Mouse (Mus musculus): ENCODE data around the gene Grpel1. TPM values are rescaled to one million over a fixed set of nuclear protein-coding genes. Genes with fewer than 3 reads are reported as not detected.
A peak's percentile ranks its signal among the peaks of the same experiment; 100 is the strongest.

Gene Grpel1
- polyA plus RNA-seq, 1 experiment = 47.3 TPM

- no peaks in the 10 kb centered on the region for H3K36me3 ChIP-seq (ENCODE audit: control insufficient read depth, insufficient read depth)
- H3ac ChIP-seq (ENCODE audit: control insufficient read depth, insufficient read length, low read depth) = no peak overlapping the region
- H3K79me2 ChIP-seq (ENCODE audit: control insufficient read depth, insufficient read depth) = no peaks in the 10 kb centered on the region
- no peaks in the 10 kb centered on the region for H3K27me3 ChIP-seq (ENCODE audit: control insufficient read depth, insufficient read depth, insufficient read length)
- TF ChIP-seq MYOD1 (IDR thresholded peaks at IDR 0.05; ENCODE audit: control insufficient read depth, insufficient read length, low read depth) = no peak
- no peak for TF ChIP-seq MYOG (IDR thresholded peaks at IDR 0.05; ENCODE audit: control insufficient read depth, extremely low read depth, insufficient read length)
- no peak for TF ChIP-seq CTCF (IDR thresholded peaks at IDR 0.05; ENCODE audit: control insufficient read depth, insufficient read depth, insufficient read length)
- no peak for TF ChIP-seq FOSL1 (IDR thresholded peaks at IDR 0.05; ENCODE audit: insufficient read depth, low read length, poor library complexity, severe bottlenecking)
- no peak for TF ChIP-seq USF1 (IDR thresholded peaks at IDR 0.05; ENCODE audit: low read depth)
- no peak for TF ChIP-seq CEBPB (IDR thresholded peaks at IDR 0.05; ENCODE audit: low read depth)
- no peak for TF ChIP-seq MAX (IDR thresholded peaks at IDR 0.05)
- no peaks in the 10 kb centered on the region for H3K79me3 ChIP-seq (ENCODE audit: low read depth)
- H3K4me3 ChIP-seq (ENCODE audit: insufficient read depth, poor library complexity, severe bottlenecking) = no peak overlapping the region
These were observed 12.9 kb upstream of the Grpel1 start for GRCm38 (mm10) chr5:36451872-36452389.

GRCm38 (mm10) chr5:36452821-36453220 is 12.0 kb upstream of the Grpel1 start:
- Histone ChIP-seq H3K79me3 (ENCODE audit: low read depth) (no peaks in the 10 kb centered on the region), H3K36me3 (ENCODE audit: control insufficient read depth, insufficient read depth) (no peaks in the 10 kb centered on the region), H3ac (ENCODE audit: control insufficient read depth, insufficient read length, low read depth) (no peak overlapping the region), H3K4me3 (ENCODE audit: insufficient read depth, poor library complexity, severe bottlenecking) (no peak overlapping the region), H3K79me2 (ENCODE audit: control insufficient read depth, insufficient read depth) (no peaks in the 10 kb centered on the region), H3K27me3 (ENCODE audit: control insufficient read depth, insufficient read depth, insufficient read length) (no peaks in the 10 kb centered on the region)
- TF ChIP-seq FOSL1 (IDR thresholded peaks at IDR 0.05; ENCODE audit: insufficient read depth, low read length, poor library complexity, severe bottlenecking) = no peak
- TF ChIP-seq CEBPB (IDR thresholded peaks at IDR 0.05; ENCODE audit: low read depth) = no peak
- no peak for TF ChIP-seq CTCF (IDR thresholded peaks at IDR 0.05; ENCODE audit: control insufficient read depth, insufficient read depth, insufficient read length)
- no peak for TF ChIP-seq MYOG (IDR thresholded peaks at IDR 0.05; ENCODE audit: control insufficient read depth, extremely low read depth, insufficient read length)
- TF ChIP-seq MAX (IDR thresholded peaks at IDR 0.05) = no peak
- no peak for TF ChIP-seq MYOD1 (IDR thresholded peaks at IDR 0.05; ENCODE audit: control insufficient read depth, insufficient read length, low read depth)
- TF ChIP-seq USF1 (IDR thresholded peaks at IDR 0.05; ENCODE audit: low read depth) = no peak

GRCm38 (mm10) chr5:36457706-36458105 is 7.1 kb upstream of the Grpel1 start:
- H3K4me3 ChIP-seq (ENCODE audit: insufficient read depth, poor library complexity, severe bottlenecking) = no peak overlapping the region
- no peaks in the 10 kb centered on the region for H3K27me3 ChIP-seq (ENCODE audit: control insufficient read depth, insufficient read depth, insufficient read length)
- no peaks in the 10 kb centered on the region for H3K79me3 ChIP-seq (ENCODE audit: low read depth)
- H3K79me2 ChIP-seq (ENCODE audit: control insufficient read depth, insufficient read depth) = no peaks in the 10 kb centered on the region
- H3K36me3 ChIP-seq (ENCODE audit: control insufficient read depth, insufficient read depth) = no peaks in the 10 kb centered on the region
- TF ChIP-seq CTCF (IDR thresholded peaks at IDR 0.05; ENCODE audit: control insufficient read depth, insufficient read depth, insufficient read length) (no peak), MAX (IDR thresholded peaks at IDR 0.05) (no peak), CEBPB (IDR thresholded peaks at IDR 0.05; ENCODE audit: low read depth) (no peak), MYOG (IDR thresholded peaks at IDR 0.05; ENCODE audit: control insufficient read depth, extremely low read depth, insufficient read length) (no peak), MYOD1 (IDR thresholded peaks at IDR 0.05; ENCODE audit: control insufficient read depth, insufficient read length, low read depth) (peak; percentile 41), USF1 (IDR thresholded peaks at IDR 0.05; ENCODE audit: low read depth) (no peak), FOSL1 (IDR thresholded peaks at IDR 0.05; ENCODE audit: insufficient read depth, low read length, poor library complexity, severe bottlenecking) (peak; percentile 3)
- no peak overlapping the region for H3ac ChIP-seq (ENCODE audit: control insufficient read depth, insufficient read length, low read depth)

- Histone ChIP-seq H3K27me3 (ENCODE audit: control insufficient read depth, insufficient read depth, insufficient read length) (no peaks in the 10 kb centered on the region), H3K79me2 (ENCODE audit: control insufficient read depth, insufficient read depth) (peaks cover 6% of the 10 kb centered on the region), H3K36me3 (ENCODE audit: control insufficient read depth, insufficient read depth) (no peaks in the 10 kb centered on the region), H3K79me3 (ENCODE audit: low read depth) (no peaks in the 10 kb centered on the region), H3ac (ENCODE audit: control insufficient read depth, insufficient read length, low read depth) (no peak overlapping the region), H3K4me3 (ENCODE audit: insufficient read depth, poor library complexity, severe bottlenecking) (no peak overlapping the region)
- no peak for TF ChIP-seq CTCF (IDR thresholded peaks at IDR 0.05; ENCODE audit: control insufficient read depth, insufficient read depth, insufficient read length)
- no peak for TF ChIP-seq MAX (IDR thresholded peaks at IDR 0.05)
- no peak for TF ChIP-seq MYOD1 (IDR thresholded peaks at IDR 0.05; ENCODE audit: control insufficient read depth, insufficient read length, low read depth)
- TF ChIP-seq CEBPB (IDR thresholded peaks at IDR 0.05; ENCODE audit: low read depth) = no peak
- no peak for TF ChIP-seq MYOG (IDR thresholded peaks at IDR 0.05; ENCODE audit: control insufficient read depth, extremely low read depth, insufficient read length)
- TF ChIP-seq FOSL1 (IDR thresholded peaks at IDR 0.05; ENCODE audit: insufficient read depth, low read length, poor library complexity, severe bottlenecking) = no peak
- no peak for TF ChIP-seq USF1 (IDR thresholded peaks at IDR 0.05; ENCODE audit: low read depth)
These were observed 5.9 kb upstream of the Grpel1 start for GRCm38 (mm10) chr5:36458926-36459325.

GRCm38 (mm10) chr5:36460712-36461111 is 4.1 kb upstream of the Grpel1 start:
- Histone ChIP-seq H3K4me3 (ENCODE audit: insufficient read depth, poor library complexity, severe bottlenecking) (no peak overlapping the region), H3ac (ENCODE audit: control insufficient read depth, insufficient read length, low read depth) (peak overlapping the region; percentile 0), H3K36me3 (ENCODE audit: control insufficient read depth, insufficient read depth) (no peaks in the 10 kb centered on the region), H3K79me2 (ENCODE audit: control insufficient read depth, insufficient read depth) (peaks cover 13% of the 10 kb centered on the region), H3K79me3 (ENCODE audit: low read depth) (peaks cover 7% of the 10 kb centered on the region), H3K27me3 (ENCODE audit: control insufficient read depth, insufficient read depth, insufficient read length) (no peaks in the 10 kb centered on the region)
- no peak for TF ChIP-seq CTCF (IDR thresholded peaks at IDR 0.05; ENCODE audit: control insufficient read depth, insufficient read depth, insufficient read length)
- no peak for TF ChIP-seq MYOD1 (IDR thresholded peaks at IDR 0.05; ENCODE audit: control insufficient read depth, insufficient read length, low read depth)
- no peak for TF ChIP-seq MAX (IDR thresholded peaks at IDR 0.05)
- no peak for TF ChIP-seq USF1 (IDR thresholded peaks at IDR 0.05; ENCODE audit: low read depth)

GRCm38 (mm10) chr5:36461231-36461630 is 3.6 kb upstream of the Grpel1 start:
- Histone ChIP-seq H3K36me3 (ENCODE audit: control insufficient read depth, insufficient read depth) (no peaks in the 10 kb centered on the region), H3K79me3 (ENCODE audit: low read depth) (peaks cover 12% of the 10 kb centered on the region), H3K4me3 (ENCODE audit: insufficient read depth, poor library complexity, severe bottlenecking) (no peak overlapping the region), H3K27me3 (ENCODE audit: control insufficient read depth, insufficient read depth, insufficient read length) (no peaks in the 10 kb centered on the region), H3K79me2 (ENCODE audit: control insufficient read depth, insufficient read depth) (peaks cover 19% of the 10 kb centered on the region), H3ac (ENCODE audit: control insufficient read depth, insufficient read length, low read depth) (no peak overlapping the region)
- TF ChIP-seq MAX (IDR thresholded peaks at IDR 0.05) (peak; percentile 58), MYOG (IDR thresholded peaks at IDR 0.05; ENCODE audit: control insufficient read depth, extremely low read depth, insufficient read length) (no peak), CEBPB (IDR thresholded peaks at IDR 0.05; ENCODE audit: low read depth) (no peak)

All from C2C12 (cell line).